Mouse (Mus musculus) retina, postnatal 1 day (tissue): ENCODE results near the gene Ccl3.

Experiments used
- DNase-seq: peaks from one replicate; pipeline ENCODE4 v3.0.0-alpha.2; 2012

Gene Ccl3

DNA sequence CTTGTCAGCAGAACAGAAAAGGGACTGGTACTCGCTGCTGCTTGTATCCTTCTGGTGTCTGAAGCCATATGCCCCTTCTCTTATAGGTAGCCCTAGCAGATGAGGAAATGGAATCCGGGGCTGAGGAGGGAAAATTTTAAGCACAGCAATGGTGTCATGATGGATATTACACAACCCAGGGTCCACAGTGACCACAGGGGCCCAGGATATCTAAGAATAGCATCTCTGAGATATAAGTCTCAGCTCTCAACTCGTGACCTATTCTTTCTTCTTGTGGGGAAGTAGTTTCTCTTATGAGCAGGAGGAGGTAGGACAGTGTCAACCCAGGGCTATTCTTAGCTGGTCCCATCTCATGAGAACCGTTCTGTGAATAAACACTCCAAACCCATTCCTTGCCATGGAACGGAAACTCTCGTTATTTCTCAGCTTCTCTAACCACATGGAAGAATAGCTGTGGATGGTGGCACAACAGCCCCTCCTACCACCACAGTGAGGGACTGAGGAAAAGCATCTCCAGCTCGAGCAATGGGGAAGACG is at the start of gene Ccl3:
TSS of gene Ccl3 (minus strand) at position 51 of the 537 bp plus-strand sequence.
- DNase-seq = no peak

DNA sequence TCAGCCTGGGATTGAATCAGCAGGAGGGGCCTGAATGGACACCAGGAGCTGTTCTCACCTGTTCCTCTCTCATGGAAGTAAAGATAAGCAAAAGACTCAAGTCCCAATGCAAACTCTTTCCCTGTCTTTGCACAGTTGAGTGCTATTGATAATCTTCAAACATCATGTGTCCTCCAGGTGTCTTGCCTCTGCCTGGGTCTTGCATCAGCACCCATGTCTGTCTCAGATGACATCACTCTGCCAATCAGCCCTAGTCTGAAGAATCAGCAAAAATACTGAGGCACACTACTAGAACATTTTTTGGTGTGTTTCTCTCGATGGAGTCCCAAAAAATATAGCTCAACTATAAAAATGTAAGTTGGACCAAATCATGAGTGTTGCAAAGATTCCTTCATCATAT is 42.9 kb upstream of the Ccl3 start:
- DNase-seq = no peak

DNA sequence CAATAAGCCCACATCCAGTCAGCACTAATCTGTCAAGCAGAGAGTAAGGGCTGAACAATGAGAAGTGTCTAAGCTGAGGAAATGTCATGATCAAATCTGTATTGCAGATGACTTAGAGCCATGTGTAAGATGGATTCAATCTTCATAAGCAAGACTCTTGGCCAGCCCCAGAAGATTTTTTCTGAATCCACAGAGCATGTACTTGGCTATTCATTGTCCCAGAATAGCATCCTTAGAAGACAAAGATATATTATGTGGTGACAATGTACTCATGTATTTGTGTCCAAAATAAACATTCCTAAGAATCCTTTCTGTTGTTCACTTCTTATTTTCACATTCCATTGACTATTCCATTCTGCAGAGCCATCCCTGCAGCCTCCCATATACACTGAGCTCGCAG is 40.8 kb upstream of the Ccl3 start:
- no peak for DNase-seq

DNA sequence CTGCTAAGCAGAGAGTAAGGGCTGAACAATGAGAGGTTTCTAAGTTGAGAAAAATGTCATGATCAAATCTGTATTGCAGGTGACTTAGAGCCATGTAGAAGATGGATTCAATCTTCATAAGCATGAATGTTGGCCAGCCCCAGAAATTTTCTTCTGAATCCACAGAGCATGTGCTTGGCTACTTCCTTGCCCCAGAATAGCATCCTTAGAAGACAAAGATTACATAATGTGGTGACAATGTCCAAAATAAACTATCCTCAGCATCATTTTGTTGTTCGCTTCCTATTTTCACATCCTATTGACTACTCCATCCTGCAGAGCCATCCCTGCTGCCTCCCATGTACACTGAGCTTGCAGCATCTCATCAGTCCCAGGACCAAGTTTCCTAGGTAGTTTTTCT is 26.5 kb upstream of the Ccl3 start:
- no peak for DNase-seq

DNA sequence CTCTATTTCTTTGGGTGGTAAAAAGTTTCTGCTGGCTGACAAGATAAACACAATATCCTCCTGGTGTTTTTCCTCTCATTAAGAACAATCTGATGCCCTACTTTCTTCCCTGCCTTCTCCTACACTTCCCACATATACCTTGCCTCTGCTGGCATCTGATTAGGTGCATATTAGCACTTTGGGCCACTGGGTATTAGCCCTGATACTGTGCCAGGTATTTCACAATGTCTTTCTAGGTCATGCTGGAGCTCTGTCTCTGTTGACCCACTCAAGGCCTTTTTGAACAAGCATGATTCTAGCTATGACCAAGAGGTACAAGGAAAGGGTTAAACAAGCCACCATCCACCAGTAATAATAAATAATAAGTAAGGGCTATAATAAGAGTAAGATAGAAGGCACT is 22.6 kb upstream of the Ccl3 start:
- DNase-seq = no peak

DNA sequence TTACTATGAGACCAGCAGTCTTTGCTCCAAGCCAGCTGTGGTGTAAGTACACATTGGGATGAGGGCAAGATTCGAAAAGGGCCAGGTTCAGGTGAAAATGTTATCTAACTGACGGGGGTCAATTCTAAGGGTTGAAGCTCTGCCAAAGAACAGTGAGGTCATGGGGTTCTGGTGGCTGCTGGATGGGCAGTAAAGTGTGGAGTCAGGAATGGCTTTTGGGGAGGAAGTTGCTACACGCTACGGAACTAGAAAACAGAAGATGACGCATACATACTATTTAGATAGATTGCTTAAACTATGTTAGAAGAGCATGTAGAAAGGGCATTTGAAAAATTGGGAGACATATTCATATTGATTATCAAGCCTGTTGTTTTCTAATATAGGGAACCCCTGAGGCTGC is 14.4 kb upstream of the Ccl3 start:
- DNase-seq = no peak

DNA sequence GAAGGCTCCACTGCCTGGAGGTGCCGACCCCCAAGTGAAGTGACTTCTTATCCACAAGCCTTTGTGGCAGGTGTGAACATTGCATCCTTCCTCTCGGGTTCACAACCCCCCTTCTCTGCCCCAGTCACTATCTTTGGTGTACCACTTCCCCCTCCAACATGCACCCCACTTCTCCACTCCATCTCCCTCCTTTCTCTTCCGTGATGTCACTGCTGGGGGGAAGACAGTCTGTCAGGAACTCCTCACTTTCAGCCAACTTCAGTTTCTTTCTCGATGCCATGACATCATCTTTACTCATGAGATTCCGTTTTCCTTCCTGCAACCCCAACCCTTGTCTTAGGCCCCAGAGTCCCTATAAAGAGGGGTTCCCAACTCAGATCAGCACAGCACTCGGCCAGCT is 13.0 kb upstream of the Ccl3 start, which contains the start of gene Ccl4:
TSS of gene Ccl4 (plus strand) at position 381 of the 400 bp plus-strand sequence.
- no peak for DNase-seq

DNA sequence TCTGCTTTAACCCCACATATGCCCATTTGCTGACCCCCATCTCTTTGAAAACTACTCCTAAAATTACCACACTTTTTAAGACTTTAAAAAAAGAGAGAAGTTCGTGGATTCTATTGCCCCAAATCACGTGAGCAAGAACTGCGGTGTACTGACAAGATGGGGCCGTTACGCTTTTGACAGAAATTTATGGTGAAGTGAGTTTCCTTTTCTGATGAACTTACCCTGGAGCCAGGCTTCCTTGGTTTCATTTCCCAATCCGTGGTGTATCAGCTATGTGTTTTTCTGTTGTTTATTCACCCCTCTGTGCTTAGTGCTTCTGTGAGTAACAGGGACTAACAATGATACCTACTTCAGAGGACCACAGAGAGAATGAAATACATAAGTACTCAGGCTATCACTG is 9.6 kb upstream of the Ccl3 start:
- DNase-seq = no peak

DNA sequence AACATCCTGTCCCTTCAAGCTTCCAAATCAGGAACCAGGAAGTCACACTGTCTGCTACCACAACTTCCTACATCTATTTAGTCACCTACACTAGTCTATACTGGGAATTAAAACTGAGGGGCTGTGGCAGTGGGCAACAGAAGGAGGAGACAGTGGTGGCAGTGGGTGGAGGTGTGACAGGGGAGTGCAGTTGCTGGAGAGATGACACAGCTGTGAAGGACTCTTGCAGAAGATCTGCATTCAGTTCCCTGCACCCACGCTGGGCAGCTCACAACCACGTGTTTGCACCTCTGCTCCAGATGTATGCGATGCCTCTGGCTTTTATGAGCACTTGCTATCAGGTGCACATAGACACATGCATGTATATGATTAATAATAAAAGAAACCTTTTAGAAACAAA is 8.4 kb upstream of the Ccl3 start:
- DNase-seq = no peak

DNA sequence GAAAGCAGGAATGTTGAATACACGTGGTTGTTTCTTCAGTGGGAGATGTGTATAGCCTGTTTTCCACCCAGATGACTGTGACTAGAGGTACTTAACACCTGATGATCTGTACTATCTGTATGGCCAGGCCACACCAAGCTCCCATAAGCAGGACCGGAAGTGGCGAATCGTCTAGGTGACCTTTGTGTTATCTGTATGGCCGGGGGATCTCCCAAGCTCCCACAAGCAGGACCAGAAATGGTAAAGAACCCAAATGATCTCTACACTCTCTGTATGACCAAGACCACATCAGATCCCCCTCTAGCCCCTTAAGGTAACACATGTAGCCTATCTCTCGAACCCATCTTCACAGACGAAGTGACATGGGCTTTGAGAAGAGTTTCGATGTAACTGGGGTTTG is 5.5 kb upstream of the Ccl3 start:
- DNase-seq = no peak

DNA sequence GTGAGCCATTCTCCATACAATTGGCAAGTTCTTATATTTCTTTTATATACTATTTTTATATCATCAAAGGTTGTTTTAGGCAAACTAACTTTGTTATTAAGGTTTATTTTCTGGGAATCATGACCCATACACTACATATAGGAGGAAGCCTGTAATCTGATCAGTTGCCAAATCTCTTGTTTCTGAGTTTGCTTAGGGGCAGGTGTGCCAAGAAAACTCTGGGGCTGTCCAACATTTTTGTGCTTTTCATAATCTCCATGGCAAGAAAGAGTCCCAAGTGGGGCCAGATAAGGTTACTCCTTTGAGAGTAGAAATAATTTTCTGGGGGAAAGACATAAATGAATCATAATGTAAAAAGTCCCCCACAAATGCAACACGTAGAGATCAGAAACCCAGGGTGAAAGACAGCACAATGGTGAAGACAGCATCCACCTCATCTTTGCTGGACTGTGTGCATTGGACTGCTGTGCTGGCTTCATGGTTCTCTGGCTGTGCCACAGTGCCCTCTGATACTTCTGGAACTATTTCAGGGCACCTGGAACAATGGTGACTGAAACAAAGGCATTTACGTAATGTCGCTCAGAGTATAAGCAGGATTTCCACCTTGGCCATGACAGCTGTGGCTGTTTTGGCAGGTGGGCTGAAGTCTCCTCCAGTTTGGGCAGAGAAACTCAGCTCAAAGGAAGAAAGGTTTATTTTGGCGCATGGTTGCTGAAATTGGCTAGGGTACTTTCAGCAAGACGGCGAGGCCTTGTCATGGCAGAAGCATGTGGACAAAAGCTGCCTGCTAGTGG is 2.6 kb downstream of the Ccl3 start:
- DNase-seq = no peak

DNA sequence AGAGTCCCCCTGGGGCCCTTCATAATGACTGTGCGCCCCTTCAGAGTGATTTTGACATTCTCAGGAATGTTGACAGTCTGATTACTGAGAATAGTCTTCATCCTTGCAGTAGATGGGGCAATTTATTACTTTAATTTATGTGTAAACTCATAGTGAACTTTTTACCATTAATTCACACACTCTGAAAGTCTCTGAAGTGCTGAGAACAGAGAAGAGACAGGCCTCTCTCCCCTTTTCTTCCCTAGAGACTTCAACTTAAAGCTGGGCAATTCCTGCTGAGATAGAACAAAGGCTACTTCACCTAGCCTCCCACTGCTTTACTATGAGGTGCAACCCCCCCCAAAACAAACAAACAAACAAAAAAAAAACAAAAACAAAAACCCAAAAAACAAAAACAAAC is 3.6 kb downstream of the Ccl3 start, which contains the start of gene Rpl9-ps1:
TSS of gene Rpl9-ps1 (minus strand) at position 101 of the 400 bp plus-strand sequence.
- no peak for DNase-seq

DNA sequence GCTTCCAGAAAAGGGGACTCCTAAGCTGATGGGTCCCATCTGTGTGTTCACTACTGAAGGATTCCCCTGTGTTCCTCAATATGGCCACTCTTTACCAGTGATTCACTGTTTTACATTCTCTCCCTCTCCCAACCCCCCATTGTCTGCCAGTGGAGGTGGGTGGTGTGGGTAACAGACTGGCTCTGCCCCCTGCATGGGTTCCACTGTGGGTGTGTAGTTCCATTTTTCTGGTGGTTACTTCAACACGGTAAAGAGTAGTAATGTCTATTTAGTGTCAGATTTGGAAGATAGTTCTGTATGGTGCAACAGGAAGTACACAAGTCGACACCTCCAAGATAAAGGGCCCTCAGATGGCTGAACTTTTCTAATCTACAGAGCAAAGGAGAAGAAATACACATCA is 7.9 kb downstream of the Ccl3 start:
- DNase-seq = no peak

DNA sequence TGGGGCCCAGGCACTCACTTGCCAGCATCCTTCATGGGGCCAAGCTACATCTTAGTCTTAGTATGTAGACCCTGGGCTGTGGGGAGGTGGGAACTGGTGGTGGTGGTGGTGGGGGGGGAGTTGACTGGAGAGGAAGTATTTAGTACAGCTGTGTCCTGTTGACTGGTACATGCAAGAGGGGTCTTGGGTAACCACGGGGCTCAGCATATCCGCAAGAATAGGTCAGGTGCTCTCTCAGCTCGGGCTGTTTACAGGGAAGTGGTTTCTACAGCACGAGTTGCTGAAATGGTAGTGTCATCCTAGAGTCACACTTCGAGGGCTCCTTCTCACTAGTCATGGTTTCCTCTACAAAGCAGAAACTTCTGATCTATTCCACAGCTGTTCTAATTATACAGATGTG is 9.0 kb downstream of the Ccl3 start:
- DNase-seq = no peak

DNA sequence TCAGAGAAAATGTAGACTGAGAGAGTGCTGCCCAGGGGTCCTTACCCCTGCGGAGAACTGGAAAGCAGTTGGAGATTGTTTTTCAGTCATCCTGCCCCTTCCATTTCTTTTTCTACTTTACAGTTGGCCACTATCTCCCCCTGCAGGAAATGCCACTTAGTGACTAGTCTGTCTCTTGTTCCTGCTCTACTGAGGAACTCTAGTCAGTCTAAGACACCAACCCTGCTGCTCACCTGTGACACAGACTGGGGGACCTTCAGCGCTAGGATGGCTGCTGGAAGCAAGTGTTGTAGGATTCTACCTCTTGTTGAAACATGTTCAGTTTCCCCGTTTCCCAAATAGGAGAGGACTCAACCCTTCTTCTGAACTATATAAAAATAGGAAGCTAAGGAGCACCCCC is 9.6 kb downstream of the Ccl3 start:
- no peak for DNase-seq

DNA sequence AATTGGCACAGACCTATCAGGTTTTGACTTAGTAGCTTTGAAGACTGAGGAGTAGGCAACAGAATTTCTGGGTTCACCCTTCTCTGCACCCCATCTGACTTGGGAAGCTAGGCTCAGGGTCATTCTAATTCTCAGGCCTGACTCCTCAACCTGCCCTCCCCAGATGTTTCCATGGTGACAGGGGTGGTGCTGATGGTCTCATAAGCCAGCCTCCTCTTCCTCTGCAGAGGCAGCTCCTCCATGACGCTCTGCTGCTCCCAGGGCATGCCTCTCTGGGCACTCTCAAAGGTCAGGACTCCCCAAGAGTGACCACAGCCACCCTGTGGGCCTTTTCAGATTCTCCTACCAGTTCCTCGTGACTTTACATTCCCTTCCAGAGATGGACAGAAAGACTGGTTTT is 10.2 kb downstream of the Ccl3 start:
- no peak for DNase-seq

DNA sequence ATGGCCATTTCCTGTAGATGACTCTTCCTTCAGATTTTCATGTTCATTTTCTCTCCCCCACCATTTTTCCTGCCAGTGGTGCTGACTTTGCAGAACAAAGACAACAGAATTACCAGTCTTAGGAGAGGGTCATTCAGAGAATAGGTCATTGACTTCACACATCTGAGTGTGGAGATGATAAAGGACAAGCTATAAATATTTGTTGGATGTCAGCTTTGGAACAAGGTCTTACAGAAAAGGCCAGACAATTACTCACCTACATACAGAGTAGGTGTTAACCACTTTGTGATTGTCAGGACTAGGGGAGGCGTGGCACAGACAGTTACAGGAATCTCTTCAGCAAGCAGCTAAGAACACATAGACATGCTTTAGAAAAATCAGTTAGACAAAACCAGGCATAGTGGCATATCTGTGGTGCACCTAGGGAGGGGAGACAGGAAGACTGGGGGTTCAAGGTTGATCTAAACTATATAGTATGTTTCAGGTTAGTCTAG is 12.4 kb downstream of the Ccl3 start:
- no peak for DNase-seq

DNA sequence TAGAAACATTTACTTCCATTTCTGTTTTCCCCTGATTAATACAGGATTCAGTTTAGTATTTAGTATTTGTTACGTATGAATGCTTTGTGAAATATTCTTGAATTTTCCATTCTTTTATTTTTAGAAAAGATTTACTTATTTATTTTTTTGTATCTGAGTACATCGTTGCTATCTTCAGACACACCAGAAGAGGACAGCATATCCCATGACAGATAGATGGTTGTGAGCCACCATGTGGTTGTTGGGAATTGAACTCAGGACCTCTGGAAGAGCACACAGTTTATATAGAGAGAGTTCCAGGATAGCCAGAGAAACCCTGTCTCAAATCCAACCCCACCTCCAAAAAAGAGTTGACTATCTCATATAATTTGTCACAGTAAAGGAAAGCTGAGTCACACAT is 14.3 kb downstream of the Ccl3 start:
- DNase-seq = no peak

DNA sequence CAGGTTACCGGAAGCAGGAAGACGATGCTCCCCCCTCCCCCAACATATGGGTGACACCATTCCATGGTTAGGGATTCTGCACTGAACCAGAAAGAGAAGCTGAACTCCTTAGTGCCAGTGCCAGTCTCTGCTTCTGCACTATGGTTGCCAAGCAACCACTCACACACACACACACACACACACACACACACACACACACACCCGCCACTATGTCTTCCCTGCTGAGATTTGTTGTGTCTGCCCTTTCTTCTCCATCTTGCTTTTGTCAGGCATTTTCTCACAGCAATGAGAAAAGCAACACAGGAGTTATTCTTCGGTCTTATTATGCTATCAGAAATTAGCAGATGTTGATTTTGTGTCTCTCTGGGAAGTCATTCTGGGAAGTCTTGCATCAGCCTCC is 14.7 kb downstream of the Ccl3 start:
- peak; percentile 31 for DNase-seq

DNA sequence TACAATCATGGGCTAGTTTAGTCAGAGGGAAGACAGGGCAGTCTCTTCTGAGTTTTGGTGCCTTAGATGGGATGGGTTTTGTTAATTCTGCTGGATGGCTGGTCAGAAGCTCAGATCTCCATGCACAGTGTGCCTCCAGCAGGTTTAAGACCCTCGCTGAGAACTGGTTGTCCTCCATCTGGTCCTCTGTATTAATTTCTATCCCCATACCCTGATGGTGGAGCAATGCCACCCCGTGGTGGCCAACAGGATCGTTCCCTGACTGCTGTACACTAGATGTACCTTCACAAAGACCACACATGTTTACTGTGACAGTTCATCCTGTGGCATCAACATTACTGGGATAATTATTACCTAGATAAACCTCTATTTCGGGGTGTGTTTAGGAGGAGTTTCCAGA is 16.4 kb downstream of the Ccl3 start:
- no peak for DNase-seq

DNA sequence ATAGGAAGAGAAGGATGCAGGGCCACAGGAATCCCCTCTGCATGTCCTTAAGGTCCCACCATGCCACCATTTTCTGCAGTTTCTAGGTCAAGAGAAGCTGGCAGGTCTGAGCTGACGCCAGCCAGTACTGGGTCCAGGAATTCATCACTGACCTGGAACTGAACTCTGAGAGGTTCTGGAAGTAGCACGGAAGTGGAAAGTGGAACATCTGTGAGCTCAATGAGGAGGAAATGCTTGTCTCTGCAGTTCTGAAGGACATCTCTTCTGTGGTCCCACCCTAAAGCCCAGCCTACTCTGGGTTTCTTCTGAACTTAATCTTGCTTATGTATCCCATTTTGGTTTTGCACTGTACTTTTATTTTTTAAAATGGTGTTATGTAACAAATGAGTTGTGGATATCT is 18.1 kb downstream of the Ccl3 start:
- DNase-seq = no peak

DNA sequence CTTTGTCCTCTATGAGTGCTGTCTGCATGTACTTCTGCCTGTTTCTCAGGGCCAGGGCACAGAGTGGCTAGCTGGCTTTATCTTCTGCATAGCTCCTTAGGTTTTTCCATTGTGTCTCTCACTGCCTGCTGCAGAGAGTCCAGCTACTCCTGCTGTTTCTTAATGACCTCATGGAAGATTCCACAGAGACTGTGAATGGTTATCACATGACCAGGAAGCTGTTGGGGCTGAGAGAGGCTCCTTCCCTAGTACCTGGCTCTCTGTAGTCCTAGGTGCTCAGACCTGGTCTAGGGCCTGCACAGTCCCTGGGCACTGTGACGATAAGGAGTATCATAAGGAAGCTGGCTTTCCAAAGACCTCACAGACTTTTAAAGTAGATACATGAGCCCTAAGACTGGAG is 18.5 kb downstream of the Ccl3 start:
- no peak for DNase-seq

DNA sequence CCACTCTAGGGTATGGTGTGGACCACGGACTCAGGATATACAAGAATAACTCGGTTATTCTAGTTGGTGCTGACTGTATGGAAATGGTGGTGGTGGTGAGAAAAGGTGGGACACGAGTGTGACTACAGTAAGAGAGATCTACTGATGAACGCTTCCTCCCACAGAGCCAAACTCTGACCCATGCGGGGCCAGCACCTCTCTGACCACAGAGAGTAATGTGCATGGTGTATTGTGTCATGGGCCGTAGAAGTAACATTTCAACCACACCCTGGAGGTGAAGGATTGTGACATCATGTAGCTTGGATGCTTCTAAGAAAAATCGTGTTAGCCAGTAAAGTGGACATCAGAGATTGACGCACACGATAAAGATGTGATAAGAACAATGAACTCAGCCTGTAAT is 20.3 kb downstream of the Ccl3 start:
- no peak for DNase-seq

DNA sequence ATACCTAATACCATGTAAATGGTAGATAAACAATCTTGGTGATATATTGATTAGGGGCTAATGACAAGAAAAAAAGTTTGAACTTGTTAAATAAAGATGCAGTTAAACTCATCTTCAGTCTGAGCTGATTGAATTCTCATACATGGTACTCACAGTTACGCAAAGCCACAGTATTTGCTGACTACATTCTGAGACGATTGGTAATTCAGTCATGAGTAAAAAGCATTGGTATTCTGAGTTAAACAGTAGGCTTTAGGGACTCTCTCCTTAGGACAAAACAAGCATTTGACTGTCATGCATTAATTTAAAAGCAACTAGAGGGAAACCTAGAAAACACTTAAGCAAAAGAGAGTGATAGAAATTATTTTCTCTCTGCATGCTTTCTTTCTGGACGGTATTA is 25.6 kb downstream of the Ccl3 start:
- DNase-seq = no peak

DNA sequence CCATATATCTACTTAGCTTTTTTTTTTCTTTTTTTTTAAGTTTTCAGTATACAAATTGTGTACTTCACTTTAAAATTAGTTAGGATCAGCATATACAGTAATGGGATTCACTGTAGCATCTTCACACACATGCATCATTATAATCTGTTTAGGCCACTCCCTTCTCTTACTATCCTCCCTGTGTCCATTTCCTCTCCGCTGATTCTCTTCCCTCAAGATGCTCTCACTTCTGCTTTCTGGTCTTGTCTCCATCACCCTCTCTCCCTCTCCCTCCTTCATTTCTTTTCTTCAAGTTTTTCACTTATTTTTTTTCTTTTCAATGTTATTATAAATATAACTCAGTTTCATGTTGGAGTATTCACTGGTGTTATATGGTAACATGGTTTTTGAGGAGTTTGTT is 30.1 kb downstream of the Ccl3 start:
- DNase-seq = no peak
